Mouse (Mus musculus) spleen, adult 12 weeks (tissue): Measurements from ENCODE around the gene Lgi4.

Experiments used
- DNase-seq: peaks from one replicate; pipeline ENCODE4 v3.0.0; 2022; ENCODE audit warnings: low spot score

Lgi4 gene

DNA sequence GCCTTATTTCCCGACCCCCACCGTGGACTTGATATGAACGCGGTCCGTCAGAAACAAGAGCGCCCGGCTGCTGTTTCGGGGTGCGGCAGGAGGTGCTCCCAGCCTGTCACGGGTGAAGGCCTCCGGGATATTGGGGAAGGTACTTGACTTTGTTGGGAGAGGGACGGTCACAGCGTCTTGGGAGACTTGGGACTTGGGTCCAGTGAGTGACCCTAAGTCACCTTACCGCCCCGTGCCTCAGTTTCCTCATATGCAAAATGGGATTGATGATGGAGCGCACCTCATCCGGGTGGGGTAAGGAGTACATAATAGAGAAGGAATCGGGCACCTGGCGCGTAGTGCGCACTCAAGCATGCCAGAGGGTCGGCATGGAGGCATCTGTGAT lies 6.9 kb upstream of the Lgi4 start:
- no peak for DNase-seq

DNA sequence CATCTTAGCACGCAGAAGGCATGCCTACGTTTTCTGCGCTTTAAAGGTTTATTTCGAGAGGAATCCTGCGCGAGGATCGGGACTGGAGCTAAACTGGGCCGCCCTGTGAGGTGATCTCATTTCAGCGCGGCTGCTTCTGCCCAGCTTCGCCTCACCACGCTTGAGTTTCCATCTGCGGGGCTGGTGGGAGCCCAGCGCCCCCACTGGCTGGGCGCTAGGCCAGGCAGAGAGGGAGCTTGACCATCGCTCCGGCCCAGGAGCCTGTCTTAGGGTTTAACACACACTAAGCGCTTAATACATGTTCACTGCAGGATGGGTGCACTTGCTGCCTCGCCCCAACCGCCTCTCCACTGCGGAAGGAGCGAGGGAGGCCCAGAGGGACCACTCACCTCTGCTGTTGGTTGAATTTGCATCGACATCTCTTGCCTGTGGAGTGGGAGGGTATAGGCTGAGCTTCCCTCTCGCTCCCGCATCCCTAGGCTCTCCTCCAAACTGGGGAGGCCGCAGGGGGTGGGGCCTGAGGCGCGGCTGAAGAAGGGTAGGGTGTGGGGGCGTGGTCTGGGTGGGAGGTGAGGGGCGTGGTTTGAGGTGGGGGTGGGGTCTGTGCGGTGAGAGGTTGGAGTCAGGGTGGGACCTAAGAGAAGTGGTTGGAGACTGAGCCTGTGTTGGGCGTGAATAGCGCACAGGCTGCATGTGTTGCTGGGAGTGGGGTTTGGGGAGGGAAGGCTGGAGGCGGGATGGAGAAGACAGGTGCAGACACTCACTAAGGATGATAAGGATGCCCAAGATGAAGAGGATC lies 6.3 kb upstream of the Lgi4 start:
- DNase-seq: no peak

DNA sequence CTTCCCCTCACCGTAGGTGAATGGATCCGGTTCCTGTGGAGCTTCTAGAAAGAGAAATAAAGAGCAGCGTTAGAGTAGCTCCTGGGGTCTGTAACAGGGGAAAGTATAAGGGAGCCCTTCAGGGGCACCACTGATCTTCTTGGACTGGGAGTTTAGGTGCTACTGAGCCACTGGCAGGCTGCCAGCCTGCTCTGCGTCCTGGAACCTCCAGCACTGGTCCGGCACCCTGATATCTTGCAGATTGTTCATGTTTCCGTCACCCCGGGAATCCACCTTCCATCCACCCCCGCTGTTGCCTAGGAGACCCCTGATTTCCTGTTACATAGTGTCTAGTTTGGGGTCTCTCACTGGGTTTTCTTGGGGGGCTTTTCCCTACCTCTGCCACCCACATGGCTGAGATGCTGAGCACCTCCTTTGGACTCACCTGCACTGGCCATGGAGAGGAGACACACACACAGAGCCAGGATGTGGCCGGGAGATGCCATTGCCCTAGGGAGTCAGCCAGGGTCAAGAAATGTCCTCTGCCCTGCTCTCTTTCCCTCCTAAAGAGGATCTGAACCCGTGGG lies 5.2 kb upstream of the Lgi4 start:
- DNase-seq: no peak

DNA sequence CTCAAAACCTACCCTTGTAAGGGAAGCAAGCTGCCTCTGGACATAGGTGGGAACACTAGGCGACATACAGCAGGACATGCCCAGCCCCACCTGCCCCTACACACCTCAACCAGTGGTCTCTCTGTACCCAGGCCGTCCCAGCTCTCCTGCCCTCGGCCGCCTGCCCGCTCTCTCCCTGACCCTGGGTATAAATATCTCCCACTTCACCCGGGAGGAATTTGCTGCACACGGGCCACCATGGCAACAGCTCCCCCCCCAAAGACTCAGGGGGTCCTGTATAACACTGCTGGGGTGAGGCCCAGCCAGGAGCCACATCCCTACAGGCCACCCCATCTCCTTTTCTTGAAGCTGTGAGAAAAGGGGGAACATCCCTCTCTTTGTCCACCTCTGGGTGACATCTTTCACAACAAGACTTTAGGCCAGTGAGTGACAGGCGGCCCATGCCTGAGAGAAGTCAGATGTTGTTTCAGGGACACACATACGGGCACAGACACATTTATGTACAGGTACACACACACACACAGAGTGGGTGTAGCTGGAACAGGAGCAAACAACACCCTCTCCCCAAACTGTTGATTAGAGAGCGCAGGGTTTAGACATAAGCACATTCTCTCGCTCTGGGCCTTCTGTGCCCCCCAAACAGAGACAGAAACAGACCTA lies 4.4 kb upstream of the Lgi4 start:
- no peak for DNase-seq

DNA sequence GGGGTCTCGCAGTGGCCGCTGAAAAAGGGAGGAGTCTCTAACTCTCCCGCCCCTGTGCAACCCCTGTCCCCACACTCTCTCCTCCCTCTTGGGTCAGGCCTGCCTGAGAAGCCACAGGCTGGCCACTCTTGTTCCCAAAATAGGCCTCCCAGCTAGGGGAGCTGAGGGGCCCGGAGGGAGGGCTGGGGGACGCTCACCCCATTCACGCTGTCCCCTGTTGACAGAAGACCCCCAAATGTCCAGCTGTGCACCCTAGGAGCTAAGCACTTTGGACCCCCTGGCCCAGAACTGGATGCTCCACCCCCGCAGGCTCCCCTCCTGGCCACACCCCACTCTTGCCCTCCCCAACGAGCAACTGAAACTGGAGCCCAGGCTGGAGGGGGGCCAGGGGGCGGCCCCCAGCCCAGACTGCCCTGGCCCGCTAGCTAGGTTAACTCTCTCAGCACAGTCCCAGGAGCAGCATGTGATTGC lies 3.8 kb upstream of the Lgi4 start:
- no peak for DNase-seq

DNA sequence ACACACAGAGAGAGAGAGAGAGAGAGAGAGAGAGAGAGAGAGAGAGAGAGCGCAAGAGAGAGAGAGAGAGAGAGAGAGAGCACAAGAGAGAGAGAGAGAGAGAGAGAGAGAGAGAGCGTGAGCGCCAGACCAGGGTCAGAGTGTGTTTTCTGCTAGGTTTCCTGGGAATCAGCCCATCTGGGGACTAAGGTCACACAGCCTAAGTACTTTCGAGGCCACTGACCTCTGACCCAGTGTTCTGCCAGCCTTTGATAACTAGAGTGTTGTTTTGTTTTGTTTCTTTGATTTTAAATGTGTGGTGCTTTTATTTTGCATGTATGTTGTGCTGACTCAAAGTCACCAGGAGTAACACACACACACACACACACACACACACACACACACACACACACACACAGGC lies 3.3 kb upstream of the Lgi4 start:
- no peak for DNase-seq

DNA sequence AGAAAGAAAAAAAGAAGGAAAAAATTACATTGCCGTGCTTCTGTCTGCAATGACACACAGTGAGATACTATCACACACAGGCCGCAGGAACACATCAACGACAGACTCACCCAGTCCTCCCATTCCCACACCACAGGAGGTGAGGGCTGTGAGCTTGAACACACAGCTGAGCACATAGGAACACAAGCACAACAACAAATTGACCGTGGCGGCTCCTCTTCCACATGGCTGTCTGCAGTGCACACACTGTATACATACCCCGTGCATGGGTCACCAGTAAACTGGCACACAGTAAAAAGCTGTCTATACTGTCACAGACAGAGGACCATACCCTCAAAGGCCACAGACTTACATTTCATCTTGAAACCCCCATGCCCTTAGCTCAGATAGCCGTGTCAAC lies 2.7 kb upstream of the Lgi4 start:
- DNase-seq: no peak

DNA sequence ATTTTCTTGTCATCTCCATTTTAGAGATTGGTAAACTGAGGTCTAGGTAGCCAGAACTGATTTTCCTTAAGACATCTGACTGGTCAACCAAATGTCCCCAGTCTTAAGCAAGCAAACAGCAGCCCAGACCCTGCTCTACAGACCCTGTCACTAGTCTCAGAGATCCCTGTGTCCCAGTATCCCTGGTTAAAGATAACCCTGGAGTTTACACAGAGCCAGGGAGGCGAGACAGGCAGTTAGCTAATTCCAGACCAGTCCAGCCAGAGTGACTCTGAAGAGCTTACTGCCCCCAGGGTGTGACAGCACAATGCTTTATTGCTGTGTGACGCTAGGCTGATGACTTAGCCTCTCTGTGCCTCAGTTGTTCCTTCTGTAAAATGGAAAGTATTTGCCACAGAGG lies 2.1 kb upstream of the Lgi4 start, which contains the start of gene Fxyd1:
Gene Fxyd1 (minus strand): TSS at position 129 of the 400 bp plus-strand sequence.
- DNase-seq: no peak

DNA sequence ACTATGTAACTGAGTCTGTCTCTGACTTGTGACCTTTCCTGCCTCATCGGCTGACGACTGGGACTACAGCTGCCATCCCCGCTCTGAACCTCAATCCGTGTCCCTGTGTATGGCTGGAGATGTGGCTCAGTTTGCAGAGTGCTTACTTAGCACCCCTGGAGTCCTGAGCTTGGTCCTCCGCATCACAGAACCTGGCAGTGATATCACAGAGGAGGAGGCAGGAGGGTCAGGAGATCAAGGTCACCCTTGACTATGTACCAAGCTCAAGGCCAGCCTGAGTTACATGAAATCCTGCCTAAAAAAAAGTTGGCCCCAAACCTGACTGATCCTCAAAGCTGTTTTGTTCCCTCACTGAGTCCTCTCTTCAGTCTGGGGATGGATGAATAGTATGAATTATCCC lies 1.4 kb upstream of the Lgi4 start:
- DNase-seq: no peak

DNA sequence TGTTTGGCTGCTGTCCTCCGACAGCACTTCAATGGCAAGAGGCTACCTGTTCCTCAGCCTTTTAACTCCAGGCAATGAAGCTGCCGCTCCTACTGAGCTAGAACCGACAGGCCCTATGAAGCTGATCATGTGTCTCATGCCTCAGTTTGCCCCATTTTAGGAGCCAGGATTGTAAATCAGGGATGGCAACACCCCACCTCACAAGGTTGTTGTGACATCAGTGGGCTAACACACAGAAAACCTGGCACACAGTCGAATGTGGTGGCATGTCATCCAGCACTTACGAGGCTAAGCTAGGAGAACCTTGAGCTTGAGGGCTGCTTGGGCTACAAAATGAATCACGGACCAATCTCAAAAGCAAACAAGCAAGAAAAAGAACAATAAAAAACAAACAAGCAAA lies 931 bp upstream of the Lgi4 start:
- DNase-seq: no peak

DNA sequence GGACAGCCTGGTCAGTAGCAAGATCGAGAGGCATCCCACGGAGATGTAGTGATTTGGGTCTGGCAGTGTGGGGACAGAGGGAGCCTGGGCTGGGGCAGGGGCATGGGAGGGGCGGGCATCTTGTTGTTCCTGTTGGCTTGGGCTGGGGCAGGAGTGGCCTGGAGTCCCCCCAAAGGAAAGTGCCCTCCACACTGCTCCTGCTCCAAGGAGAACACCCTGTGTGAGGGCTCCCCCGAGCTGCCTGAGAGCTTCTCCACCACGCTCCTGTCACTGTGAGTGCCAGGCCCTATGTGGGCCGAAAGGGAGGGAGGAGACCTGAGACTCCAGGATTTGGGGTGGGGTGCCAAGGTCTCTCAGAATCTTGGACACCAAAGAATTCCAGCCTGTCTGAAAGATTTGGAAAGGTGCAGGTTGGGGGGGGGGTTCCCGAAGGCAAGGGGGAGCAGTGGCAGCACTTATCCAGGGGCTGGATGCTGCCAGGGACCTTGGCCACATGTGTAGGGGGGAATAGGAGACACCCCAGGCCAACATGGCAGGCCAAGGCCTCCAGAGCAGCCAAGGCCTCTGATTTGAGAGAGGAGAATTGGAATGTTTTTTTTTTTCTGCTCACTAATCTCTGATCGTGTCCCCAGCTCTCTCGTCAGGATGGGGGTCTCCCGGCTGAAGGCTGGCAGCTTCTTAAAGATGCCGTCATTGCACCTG lies 928 bp downstream of the Lgi4 start:
- no peak for DNase-seq

DNA sequence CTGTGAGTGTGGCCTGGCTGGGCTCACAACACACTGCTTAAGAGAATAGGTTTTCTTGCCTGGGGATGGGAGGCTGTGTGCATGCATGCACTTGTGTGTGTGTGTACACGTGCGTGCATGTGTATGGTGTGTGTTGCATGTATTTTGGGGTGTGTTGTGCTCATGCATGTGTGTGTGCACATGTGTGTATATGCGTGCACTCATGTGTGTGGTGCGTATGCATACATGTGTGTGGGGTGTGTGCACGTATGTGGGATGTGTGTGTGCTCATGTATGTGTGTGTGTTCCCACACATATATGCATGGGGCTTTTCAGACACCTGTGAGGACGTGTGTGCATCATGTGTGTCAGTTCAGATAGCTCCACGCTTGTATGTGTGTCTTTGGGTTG lies 1.5 kb downstream of the Lgi4 start:
- DNase-seq: no peak

DNA sequence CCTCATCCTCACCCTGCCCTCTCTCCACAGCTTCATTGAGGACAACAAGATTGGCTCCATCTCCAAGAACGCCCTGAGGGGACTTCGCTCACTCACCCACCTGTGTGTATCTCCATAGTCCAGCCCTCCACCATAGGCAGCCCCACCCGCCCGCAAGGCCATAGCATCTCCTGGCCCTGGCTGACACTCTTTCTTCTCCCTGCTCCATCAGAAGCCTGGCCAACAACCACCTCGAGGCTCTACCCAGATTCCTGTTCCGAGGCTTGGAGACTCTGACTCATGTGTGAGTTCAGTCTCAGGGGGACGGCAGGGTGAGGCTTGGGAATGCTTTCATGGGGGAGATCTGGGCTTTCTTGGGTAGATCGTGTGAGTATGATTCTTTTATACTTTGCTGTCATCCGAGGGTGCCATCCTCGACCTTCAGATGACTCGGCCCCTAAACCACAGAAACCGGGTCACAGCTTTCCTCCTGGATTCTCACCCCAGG lies 4.0 kb downstream of the Lgi4 start:
- no peak for DNase-seq

DNA sequence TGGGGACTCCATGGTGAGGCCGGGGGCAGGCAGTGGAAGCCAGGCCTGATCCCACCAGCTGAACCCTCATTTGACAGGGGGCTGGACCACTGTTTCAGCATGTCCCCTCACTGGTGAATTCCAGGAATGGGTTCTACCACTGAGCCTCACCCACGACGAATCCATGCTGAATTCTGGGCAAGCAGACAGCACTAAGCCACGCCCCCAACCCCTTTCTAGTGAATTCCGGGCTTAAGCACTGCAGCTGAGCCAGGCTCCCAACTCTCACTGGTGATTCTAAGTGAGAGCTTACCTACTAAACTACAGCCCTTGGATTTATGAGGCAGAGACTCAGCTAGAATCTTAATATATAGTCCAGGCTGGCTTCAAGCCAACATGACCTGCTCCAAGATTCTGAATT lies 8.7 kb downstream of the Lgi4 start:
- no peak for DNase-seq

DNA sequence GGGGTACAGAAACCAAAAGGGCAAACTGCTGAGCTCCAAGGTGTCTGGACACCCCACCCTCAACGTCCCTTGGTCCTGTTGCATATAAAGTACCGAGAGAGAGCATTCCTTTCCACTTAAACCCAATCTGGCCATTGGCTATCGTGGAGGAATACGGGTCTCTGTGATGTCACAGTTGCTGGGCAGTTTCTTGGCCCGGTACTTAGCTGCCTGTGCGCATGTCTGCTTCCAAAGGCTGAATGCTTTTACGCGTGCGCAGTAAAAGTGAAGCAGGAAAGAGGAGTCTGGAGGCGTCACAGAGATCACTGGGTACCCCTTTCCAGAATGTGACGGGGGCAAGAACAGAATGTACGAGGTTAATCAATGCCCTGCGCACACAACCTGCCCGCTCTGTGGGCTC lies 10.3 kb downstream of the Lgi4 start:
- DNase-seq: no peak

DNA sequence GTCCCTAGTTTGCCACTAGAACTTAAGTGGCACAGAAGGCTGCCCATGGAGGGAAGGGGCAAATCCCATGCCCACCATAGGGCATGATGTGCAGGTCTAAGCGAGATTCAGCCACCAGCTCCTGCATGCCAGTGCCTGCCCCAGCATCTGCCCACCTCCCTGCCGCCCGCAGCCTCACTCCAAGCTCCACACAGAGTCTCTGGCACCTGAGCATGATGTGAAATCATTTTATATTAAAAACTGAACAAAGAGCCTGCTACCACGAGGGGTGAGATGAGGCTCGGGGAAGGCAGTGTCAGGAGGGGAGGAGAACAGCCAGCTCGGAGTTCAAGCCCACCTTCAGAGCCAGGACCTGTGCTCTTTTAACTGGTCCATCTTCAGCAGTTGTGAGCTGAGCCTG lies 11.2 kb downstream of the Lgi4 start:
- DNase-seq: no peak

DNA sequence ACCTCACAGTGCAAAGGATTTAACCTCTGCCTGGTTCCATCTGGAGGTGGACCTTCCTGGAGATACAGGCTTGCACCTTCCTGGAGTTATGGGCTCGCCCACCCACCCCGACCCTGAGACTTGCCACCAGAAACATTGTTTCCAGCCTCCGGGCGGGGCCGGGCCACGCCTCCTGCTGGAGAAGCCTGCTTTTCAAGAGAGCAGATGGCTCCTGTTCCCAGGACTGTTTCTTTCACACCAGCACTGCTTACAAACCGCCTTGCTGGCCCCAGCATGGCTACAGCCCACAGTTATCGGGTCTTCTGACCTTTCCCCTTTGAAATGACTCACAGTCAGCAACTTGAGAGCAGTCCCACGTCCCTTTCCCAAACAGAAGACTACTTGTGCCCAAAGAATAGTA lies 13.2 kb downstream of the Lgi4 start:
- no peak for DNase-seq

DNA sequence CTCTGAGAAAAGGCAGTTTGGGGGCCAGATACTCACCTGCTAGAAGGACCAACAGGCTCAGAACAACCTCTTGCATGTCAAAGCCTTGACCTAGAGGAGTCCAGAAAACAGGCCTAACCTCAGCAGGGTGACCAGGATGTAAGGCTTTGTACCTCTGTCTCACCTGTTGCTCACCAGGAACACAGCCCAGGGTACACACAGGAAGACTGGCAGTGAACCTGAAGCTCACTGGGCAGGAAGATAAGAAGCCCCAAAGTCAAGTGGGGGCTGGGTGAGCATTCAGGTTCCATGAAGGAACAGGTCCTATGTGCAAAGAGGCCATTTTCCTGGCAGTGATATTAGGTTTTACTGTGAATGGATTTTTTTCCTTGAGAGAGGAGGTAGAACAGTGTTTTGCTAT lies 14.4 kb downstream of the Lgi4 start:
- no peak for DNase-seq

DNA sequence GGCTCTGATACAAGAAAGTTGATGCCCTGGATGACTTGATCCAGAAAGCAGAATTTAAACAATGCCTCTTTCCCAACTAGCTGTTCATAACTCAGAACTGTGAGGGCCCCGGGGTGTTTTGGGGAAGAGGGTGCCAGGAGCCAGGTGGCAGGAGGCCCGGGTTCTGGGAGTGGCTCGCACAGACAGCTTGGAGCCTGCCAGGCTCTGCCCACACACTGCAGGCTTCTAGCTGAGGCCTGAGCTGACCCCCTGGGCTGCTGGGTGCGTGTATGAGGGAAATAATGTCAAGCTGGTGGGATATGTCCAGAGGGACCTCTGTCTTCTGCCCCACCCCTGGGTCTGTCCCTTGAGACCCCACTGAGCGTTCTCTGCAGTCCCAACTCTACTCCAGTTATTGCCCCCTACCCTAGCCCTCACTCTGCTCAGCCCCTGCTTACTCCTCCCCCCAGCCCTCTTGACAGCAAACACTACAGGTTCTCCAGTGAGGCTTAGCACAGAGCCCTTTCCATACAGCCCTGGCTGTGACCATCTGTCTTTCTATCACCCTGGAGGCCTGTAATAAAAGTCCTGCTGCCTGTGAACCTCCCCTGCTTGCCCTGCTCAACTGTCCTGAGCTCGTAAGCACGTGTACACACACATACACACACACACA lies 15.0 kb downstream of the Lgi4 start:
- DNase-seq: no peak

DNA sequence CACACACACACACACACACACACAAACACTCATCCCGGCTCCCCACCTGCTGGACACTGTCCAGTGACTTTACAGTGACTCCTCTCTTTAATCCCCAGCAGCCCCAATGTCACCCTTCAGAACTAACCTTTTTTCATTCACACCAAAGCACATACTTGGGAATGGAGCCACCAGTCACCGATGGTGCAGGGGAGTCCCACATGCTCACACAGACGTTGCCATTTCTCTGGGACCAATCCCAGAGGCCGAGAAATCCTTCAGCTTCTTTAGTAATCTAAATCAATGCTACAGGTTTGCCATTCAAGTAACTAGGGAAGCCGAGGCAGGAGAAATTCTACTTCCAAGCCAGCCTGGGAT lies 15.5 kb downstream of the Lgi4 start:
- no peak for DNase-seq

DNA sequence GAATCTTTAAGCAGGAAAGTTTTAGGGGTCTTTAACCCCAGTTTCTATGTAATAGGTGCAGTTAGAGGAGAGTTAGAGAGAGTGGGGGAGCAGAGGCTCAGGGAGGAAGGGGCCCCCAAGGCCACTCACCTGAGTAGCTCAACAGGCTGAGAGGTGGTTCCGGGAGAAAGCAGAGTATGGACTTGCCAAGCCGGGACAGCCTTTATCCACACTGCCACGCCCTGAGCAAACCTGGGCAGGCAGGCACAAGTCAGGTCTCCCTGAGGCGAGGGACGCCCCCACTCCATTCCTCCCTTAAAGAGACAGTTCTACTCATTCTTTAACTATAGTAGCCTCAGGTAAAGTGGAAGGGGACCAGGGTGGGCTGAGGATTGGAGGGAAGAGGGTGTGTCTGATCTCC lies 17.4 kb downstream of the Lgi4 start, which contains the start of gene Fxyd3:
Gene Fxyd3 (minus strand): TSS at position 213 of the 400 bp plus-strand sequence.
- DNase-seq: no peak

DNA sequence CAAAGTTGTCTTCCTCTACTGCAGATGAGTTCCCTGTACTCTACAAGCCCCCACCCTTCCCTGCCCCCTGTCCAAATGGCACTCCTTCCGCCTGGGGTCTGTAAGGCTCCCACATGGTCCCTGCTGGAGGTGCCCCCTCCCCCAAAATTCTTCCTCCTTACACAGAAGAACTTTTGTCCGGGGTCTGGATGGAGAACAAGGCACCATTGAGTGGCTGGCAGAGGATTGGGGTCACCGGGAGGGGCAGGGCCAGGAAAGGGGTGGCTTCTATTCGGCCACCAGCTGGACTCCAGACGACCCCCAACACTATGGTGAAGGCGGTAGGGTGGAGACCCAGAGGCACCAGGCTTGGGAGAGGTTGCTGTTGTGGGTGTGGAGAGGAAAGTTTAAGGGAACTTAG lies 18.3 kb downstream of the Lgi4 start:
- no peak for DNase-seq
